In the genomic region with DNA sequence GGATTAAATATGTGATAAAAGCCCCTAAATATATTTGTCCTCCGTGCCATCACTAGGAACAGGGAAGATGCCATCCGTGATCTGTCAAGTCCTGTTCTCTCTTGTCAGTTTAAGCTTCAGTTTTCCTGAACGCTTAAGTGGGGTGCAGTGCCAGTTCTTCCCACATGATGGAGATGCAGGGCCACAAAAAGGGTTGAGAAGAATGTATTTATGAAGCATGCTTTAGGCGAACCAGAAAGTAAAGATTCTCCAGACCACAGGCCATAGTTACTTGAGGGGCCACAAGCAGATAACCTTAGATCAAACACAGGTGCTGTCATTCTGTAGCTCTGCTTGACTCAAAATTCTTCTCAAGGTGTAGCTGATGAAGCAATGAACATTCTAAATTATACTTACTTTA, we compare ENCODE assay signal across 8 mouse cellular contexts. TPM values are rescaled to one million over a fixed set of nuclear protein-coding genes. Genes with fewer than 3 reads are reported as not detected.
DNase-seq lines count a peak whose midpoint lies in the region; ATAC-seq lines count a peak whose summit lies in the region.

No protein-coding gene starts in this region.

- H3K4me2 ChIP-seq in midbrain, embryonic 12.5 days (replicated peaks), result no peak overlapping the region

- H3K9me3 ChIP-seq in midbrain, embryonic 12.5 days, result no peaks in the 10 kb centered on the region

- H3K27me3 ChIP-seq in midbrain, embryonic 12.5 days, result no peaks in the 10 kb centered on the region

- no peaks in the 10 kb centered on the region for H3K36me3 ChIP-seq in midbrain, embryonic 12.5 days

- no peak overlapping the region for H3K4me3 ChIP-seq in midbrain, embryonic 12.5 days

- DNase-seq in gastrocnemius, adult 18-20 months (ENCODE audit: low spot score), result peak; percentile 19
- DNase-seq in gastrocnemius, postnatal 25 days, result no peak
- DNase-seq in adrenal gland, postnatal 10 days, result peak; percentile 69
- DNase-seq in embryo, embryonic 9.5 days (ENCODE audit: extremely low spot score), result peak; percentile 37
- peak; percentile 59 for DNase-seq in heart, postnatal 4 days
- DNase-seq in left cerebral cortex, adult 11 months (ENCODE audit: low spot score), result peak; percentile 42
- peak; percentile 5 to 9 for DNase-seq in spleen, postnatal 36 days (ENCODE audit: low spot score in 2 of 2)

- 34% methylated on average over 4 of the region's 4 CpGs for WGBS in midbrain, embryonic 12.5 days

- peak; percentile 66; the same call in 1 of the 2 replicates for ATAC-seq in midbrain, embryonic 12.5 days (ENCODE audit: low FRiP score, low read depth)

- no peak overlapping the region for H3K27ac ChIP-seq in midbrain, embryonic 12.5 days (replicated peaks)

- no peaks in the 10 kb centered on the region for H3K4me1 ChIP-seq in midbrain, embryonic 12.5 days

- no peak overlapping the region for H3K9ac ChIP-seq in midbrain, embryonic 12.5 days (replicated peaks)

RNA-seq across cellular contexts. Expression of gene Tlr4, which starts 58.6 kb away (rescaled TPM):
- total RNA-seq in gastrocnemius, adult 18-20 months (2021), result 1 to 10 TPM; 4.2 to 8.2 TPM
- 1 to 10 TPM; 5.2 to 8.1 TPM for total RNA-seq in gastrocnemius, postnatal 25 days (2021)
- 1 to 10 TPM; 6.0 to 7.6 TPM for total RNA-seq in adrenal gland, postnatal 10 days (2021)
- 10 to 100 TPM; 16.1 to 21.2 TPM for total RNA-seq in heart, postnatal 4 days (2021)
- 0.74 and 1.2 TPM in 2 replicates for polyA plus RNA-seq in midbrain, embryonic 12.5 days (2016; fragmentation: Nextera tagmentation; extraction: Ambion mirVana)
